9 mouse cellular contexts compared by ENCODE assay signal in genomic region chr12:75855051-75855453, GRCm38 (mm10). TPM values are rescaled to one million over a fixed set of nuclear protein-coding genes. Genes with fewer than 3 reads are reported as not detected.
DNase-seq lines count a peak whose midpoint lies in the region; ATAC-seq and TF ChIP-seq lines count a peak whose summit lies in the region.
"Had no signal": no experiment of that assay in that cellular context is flagged by ENCODE, and none has a peak within 500 bp of the region (broad histone marks: within the 10 kb centered on the region; RNA-seq: fewer than 3 reads in every experiment).

No protein-coding gene starts in this region.

- peak overlapping the region; percentile 2; the same call in 1 of the 2 replicates for H3K4me3 ChIP-seq in kidney, adult 2 months (ENCODE audit: insufficient read depth, low read depth, low read length)
- no peak overlapping the region for H3K4me3 ChIP-seq in midbrain, embryonic 12.5 days
- H3K4me3 ChIP-seq in forebrain, embryonic 10.5 days = no peak overlapping the region
- H3K4me3 ChIP-seq: neural tube, embryonic 13.5 days had no signal

- DNase-seq in kidney, adult 2 months = peak; percentile 56
- DNase-seq in kidney, adult 8-10 months = no peak
- DNase-seq in kidney, postnatal 10 days = peak; percentile 61
- DNase-seq in thymus, postnatal 14 days = no peak
- no peak for DNase-seq in forebrain, embryonic 10.5 days (ENCODE audit: extremely low spot score, low spot score)

- H3K4me1 ChIP-seq in kidney, adult 2 months (ENCODE audit: control insufficient read depth, insufficient read depth, low read length) = peaks cover 53% of the 10 kb centered on the region
- peaks cover 12% of the 10 kb centered on the region for H3K4me1 ChIP-seq in midbrain, embryonic 12.5 days
- peaks cover 43% of the 10 kb centered on the region for H3K4me1 ChIP-seq in forebrain, embryonic 10.5 days

- H3K9ac ChIP-seq in midbrain, embryonic 12.5 days (replicated peaks) = no peak overlapping the region
- H3K9ac ChIP-seq: neural tube, embryonic 13.5 days had no signal

- TF ChIP-seq POLR2A in kidney, adult 2 months (IDR thresholded peaks at IDR 0.05; ENCODE audit: low read depth, low read length) = no peak

- 28% methylated on average over 7 of the region's 7 CpGs for WGBS in kidney, adult 2 months
- 41% methylated on average over 7 of the region's 7 CpGs for WGBS in midbrain, embryonic 12.5 days
- 55% methylated on average over 7 of the region's 7 CpGs for WGBS in forebrain, embryonic 10.5 days

- H3K9me3 ChIP-seq in midbrain, embryonic 12.5 days = no peaks in the 10 kb centered on the region
- H3K9me3 ChIP-seq in forebrain, embryonic 10.5 days = no peaks in the 10 kb centered on the region
- H3K9me3 ChIP-seq: neural tube, embryonic 13.5 days had no signal

- no peaks in the 10 kb centered on the region; the same call in 1 of the 2 replicates for H3K36me3 ChIP-seq in kidney, adult 2 months (ENCODE audit: control insufficient read depth, insufficient read depth, low read length)
- H3K36me3 ChIP-seq in midbrain, embryonic 12.5 days = no peaks in the 10 kb centered on the region
- peaks cover 24% of the 10 kb centered on the region for H3K36me3 ChIP-seq in forebrain, embryonic 10.5 days (replicated peaks)
- H3K36me3 ChIP-seq: neural tube, embryonic 13.5 days had no signal

- no peak for TF ChIP-seq CTCF in kidney, adult 2 months (conservative IDR thresholded peaks at IDR 0.05; ENCODE audit: insufficient read depth, insufficient read length, low read depth, low read length)

- no peaks in the 10 kb centered on the region for H3K27me3 ChIP-seq in kidney, adult 2 months (replicated peaks; ENCODE audit: control insufficient read depth, insufficient read depth, low read length)
- no peaks in the 10 kb centered on the region for H3K27me3 ChIP-seq in midbrain, embryonic 12.5 days
- no peaks in the 10 kb centered on the region for H3K27me3 ChIP-seq in forebrain, embryonic 10.5 days (ENCODE audit: poor library complexity, severe bottlenecking)
- H3K27me3 ChIP-seq: neural tube, embryonic 13.5 days had no signal

- peak overlapping the region; percentile 61 for H3K27ac ChIP-seq in kidney, adult 2 months (ENCODE audit: insufficient read depth, low read depth, low read length)
- H3K27ac ChIP-seq in midbrain, embryonic 12.5 days (replicated peaks) = peak overlapping the region; percentile 35; the same call in 1 of the 2 replicates
- H3K27ac ChIP-seq in forebrain, embryonic 10.5 days = no peak overlapping the region
- H3K27ac ChIP-seq: neural tube, embryonic 13.5 days had no signal

- 0 out of 2 replicates have a peak, but pooled peaks have one; percentile 6 for ATAC-seq in granulocyte monocyte progenitor cell, adult 5-6 weeks (replicated peaks; ENCODE audit: poor library complexity, severe bottlenecking)
- ATAC-seq in midbrain, embryonic 12.5 days (ENCODE audit: low FRiP score, low read depth) = peak; percentile 62
- ATAC-seq in cerebellum, adult (ENCODE audit: insufficient number of reproducible peaks, low FRiP score, low TSS enrichment) = no peak

- no peak overlapping the region for H3K4me2 ChIP-seq in midbrain, embryonic 12.5 days (replicated peaks)
- H3K4me2 ChIP-seq: neural tube, embryonic 13.5 days had no signal

RNA-seq across cellular contexts. Expression of gene Syne2, which starts 37.1 kb away (rescaled TPM):
- 54.5 and 68.4 TPM in 2 replicates for polyA plus RNA-seq in kidney, adult 2 months (2012; rRNA removed)
- total RNA-seq in granulocyte monocyte progenitor cell, adult 5-6 weeks (2014; fragmentation: Nextera tagmentation) = 6.4 and 7.2 TPM in 2 replicates
- 6.1 and 9.7 TPM in 2 replicates for total RNA-seq in granulocyte monocyte progenitor cell, adult 5-6 weeks (2017)
- polyA plus RNA-seq in midbrain, embryonic 12.5 days (2016; fragmentation: Nextera tagmentation; extraction: Ambion mirVana) = 109 and 116 TPM in 2 replicates
- polyA plus RNA-seq in forebrain, embryonic 10.5 days (2016; fragmentation: Nextera tagmentation; extraction: Ambion mirVana) = 95.5 and 108 TPM in 2 replicates

Comparison
In these comparisons a context has a peak if more than half of its experiments do, and no peak if none do; other contexts are left out.
1. DNase-seq: peak in kidney, adult 2 months (single experiment) and kidney, postnatal 10 days (single experiment); none in kidney, adult 8-10 months (0 of 2), thymus, postnatal 14 days (single experiment) and forebrain, embryonic 10.5 days (single experiment).